Mouse (Mus musculus) gastrocnemius, adult 18-20 months (tissue): ENCODE results near the gene Adcy3. TPM values are rescaled to one million over a fixed set of nuclear protein-coding genes. Genes with fewer than 3 reads are reported as not detected.

Experiments used
- DNase-seq: peaks from one replicate; pipeline ENCODE4 v3.0.0; 2021; ENCODE audit warnings: low spot score
- long read RNA-seq, 2 experiments: library from polyadenylated mRNA; stranded (forward); transcript quantifications; one replicate each; pipeline ENCODE4 v2.0.0; 2021
- total RNA-seq, 2 experiments: library from RNA; stranded (reverse); gene quantifications; 2 replicates each; pipeline ENCODE4 v1.2.3; 2021

The Adcy3 gene
- total RNA-seq = 1 to 10 TPM; 1.2 to 1.6 TPM
- long read RNA-seq, experiment 1, full-length matches to known transcripts = 1 of 2 reads
- long read RNA-seq, experiment 1, partial matches to known transcripts = 0 of 2 reads
- long read RNA-seq, experiment 1, other reads (novel, unspliced or antisense) = 1 of 2 reads
- long read RNA-seq, experiment 2, partial matches to known transcripts = 1 of 1 reads
- long read RNA-seq, experiment 2, other reads (novel, unspliced or antisense) = 0 of 1 reads

DNA sequence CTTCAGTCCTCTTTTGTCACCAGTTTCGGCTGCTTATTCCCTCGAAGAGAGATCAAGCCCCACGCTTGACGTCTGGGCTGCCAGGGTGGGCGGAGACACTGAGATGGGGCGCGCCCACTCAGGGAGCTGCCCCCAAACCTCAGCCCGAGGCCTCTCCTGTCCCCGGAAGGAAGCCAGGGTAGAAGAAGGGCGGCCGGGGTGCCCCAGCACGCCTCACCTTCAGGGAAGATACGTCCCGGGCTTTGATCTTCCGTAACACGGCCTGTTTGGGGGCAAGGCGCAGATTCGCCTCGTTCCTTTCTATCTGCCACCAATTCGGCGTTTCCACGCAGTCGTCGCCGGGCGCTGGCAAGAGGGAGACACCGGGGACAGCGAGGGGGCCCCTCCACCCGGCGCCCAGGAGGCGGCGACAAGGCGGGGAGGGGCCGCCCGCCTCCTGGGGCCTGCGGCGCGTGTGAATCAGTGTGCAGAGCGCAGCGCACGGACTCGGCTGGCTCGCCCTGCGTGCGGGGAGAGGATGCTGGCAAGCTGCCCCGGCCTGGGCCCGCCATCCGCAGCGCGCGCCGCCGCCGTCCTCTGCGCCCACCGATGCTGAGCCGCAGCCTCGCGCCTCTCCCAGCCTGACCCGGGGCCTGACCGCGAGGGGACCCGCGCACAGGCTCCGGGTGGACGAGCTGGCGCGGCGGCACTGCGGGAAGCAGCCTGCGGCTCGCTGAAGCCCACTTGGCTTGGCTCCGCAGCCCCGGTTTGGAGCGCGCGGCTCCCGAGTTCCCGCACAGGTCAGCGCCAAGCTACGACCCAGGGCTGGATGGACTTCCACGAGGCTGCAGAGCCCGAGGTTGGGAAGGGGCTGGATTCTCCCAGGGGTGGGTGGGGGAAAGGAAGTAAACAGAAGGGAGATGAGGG, at the start of gene Adcy3:
Gene Adcy3 (plus strand): TSS at position 163 of the 906 bp plus-strand sequence.
- peak; percentile 38 for DNase-seq

DNA sequence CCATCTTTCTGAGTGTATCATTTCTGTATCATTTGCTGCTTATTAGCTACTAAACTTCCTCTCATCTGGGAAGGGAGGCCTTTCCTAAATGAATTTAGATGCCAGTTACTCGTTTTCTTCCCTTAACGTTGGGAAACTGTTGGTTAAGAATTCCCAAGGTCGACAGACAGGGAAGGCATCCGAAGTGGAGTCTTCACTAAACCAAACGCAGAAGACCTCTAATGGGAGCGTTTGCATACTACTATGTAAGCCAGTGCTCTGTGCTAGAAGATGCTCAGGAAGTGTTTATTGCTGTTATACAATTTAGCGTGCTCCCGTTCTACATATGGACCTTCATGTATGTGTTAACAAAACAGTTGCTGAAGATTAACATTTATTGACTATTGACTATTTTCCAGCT, 49.5 kb upstream of the Adcy3 start:
- no peak for DNase-seq

DNA sequence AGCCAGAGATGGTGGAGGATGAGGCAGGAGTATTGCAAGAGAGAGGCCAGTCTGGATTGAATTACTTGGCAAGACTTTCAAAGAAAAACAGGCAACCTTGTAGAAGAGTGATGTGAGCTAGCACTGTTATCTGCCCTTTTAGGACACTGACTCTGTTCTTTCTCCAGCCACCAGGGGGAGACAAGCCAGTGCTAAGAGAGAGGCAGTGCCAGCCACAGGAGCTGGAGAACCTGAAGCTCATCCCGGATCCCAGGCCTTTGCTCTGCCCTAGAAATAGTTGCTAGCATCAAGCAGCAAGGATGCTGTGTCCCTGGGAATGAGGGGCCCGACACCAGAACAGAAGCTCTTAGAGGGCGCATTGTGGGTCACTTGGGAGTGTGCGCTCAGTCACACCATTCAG, 25.5 kb upstream of the Adcy3 start:
- peak; percentile 71 for DNase-seq

DNA sequence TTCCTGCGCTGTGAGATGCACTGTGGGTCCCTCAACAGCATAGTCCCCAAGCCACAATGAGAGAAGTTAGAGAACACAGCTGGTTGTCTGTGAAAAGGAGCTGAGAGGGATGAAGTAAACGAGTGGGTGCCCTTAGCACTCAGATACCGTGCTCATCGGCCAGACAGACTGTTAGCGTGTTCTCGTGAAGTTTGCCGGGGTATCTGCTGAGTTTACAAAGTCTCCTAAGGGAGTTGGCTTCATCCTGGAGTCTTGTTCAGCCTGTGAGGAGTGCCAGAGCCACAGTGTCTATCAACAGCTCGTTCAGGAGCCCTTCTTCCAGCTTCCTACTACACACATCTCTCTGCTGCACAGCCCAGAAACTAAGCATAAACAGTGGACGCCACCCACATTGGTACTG, 16.8 kb upstream of the Adcy3 start:
- no peak for DNase-seq

DNA sequence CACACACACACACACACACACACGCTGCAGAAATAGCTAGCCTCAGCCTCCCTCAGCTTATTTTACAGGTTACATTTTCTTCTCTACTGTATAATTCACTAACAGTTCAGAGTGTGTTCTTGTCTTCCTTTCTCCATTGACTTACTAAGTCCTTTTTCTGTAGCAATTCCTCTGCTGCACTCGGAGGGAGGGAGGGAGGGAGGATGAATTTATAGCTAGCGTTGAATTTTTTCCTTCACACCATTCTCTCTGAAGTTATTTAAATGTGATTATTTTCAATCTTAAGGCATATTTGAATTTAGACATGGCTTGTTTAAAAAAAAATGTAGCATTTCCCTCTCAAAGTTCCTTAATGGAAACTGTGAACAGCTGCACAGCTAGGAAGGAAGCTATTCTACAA, 15.8 kb upstream of the Adcy3 start:
- no peak for DNase-seq

DNA sequence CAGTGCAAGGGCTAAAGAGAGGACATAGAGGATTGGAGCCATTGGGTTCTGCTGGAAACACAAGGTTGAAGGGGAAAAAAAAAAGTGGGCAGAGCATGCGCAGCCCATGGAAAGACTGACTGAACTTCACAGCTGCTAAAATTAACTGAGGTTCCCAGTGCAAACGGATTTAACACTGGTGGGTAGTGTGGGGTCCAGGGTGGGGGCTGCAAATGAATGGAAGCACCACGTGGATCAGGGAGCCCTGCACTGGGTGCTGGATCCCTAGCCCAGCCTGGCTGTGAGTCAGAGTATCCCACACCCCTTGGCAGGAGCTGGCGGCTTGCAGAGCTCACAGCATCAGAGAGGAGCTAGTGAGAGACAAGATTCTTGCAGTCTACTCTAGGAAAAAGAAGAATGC, 15.3 kb upstream of the Adcy3 start:
- no peak for DNase-seq

DNA sequence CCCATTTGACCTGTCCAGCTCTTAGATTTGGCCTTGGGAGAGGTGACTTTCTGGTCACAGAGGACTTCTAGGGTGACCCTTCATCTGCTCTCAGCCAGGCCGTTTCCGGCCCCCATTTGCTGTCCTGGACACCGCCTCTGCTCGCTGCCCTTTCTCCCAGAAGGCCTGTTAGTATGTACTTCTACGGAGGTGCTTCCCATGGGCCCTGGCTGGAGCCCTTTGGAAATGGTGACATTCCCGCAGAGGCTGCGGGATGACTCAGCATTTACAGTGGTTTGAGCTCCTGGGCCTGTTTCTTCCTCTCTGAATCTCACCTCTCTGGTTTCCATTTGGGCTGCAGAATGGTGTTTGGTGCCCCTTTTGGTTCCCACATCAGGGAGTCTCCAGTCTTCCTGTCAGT, 5.6 kb upstream of the Adcy3 start:
- no peak for DNase-seq

DNA sequence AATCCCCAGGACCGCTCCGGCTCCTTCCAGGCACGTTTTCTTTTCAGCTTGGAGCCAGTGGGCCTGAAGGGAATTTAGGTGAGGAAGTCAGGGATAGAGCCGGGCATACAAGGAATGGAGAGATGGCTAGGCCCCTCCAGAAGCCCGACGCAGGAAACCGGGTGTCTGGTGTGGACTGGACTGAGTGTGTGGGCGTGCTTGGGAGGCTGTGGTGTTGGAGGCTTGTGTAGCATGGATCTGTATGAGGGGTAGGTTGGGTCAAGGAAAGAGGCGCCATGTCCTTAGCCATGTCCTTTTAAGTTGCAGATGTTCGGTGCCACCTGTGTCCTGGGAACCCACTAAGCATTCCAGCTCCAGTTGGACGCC, 927 bp downstream of the Adcy3 start:
- no peak for DNase-seq

DNA sequence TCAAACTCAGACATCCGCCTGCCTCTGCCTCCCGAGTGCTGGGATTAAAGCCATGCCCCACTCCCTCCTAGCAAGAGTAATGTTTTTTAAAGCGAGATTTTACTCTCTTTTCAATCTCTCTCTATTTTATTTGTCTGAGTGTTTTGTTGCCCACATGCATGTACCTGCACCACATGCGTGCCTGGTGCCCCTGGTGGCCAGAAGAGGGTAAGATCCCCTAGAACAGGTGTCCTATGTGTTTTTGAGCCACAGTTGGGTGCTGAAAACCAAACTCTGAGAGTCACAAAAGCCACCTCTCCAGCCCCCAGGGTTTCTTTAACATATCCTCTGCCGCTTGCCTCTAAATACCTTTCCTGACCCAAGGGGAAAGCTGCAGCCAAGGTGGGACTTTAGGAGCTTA, 10.3 kb downstream of the Adcy3 start:
- DNase-seq = no peak

DNA sequence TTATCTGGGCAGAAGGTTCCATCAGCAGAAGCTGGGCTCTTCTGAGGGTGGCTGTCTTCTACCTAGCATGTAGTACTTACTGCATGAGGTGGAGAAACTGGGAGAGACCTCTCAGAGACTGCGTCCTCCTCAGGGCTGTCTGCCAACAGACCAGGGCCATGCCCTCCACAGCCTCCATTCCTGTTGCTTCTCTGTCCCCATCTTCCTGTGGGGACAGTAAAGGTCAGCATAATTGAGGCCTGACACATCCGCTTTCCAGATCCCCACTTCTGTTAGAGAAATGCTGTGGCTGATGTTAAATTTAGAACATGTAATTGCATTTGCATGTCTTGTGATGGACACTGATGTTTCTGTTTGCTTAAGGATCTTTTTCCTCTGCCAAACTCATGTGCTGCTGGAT, 18.0 kb downstream of the Adcy3 start:
- DNase-seq = no peak

DNA sequence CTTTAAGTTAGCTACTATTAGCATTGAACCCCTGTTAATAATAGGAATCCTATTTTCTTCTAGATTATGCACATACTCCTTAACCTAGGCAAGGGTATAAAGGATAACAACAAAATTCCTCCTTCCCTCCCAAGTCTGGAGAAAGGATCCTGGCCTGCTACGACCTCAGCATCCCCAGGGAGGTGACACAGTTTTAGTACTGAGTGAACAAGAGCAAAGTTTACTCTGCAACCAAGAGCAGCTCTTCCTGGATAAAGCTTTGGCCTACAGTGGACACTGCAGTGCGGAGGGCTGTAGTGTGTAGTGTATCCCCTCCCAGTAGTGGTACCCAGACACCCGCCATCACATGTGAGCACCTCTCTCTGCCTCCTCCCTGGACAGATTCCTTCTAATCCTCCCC, 19.1 kb downstream of the Adcy3 start:
- DNase-seq = peak; percentile 62

DNA sequence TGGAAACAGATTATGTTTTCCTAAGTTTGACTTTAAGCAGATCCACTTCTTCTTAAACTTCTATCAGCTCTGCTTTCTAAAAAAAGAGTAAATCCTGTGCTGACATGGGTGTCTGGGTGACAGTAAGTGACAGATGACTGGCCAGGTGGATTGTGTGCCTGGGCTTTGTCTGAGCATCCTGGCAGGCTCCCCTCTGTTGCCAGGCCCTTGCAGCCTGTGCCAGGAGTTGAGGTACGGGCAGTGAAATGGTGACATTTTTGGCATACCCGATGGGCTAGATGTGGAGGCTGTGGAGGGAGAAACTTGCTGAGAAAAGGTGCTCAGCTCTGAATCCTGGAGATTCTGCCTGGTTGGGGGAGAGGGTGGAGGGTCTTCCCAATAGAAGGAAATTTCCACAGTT, 24.6 kb downstream of the Adcy3 start:
- no peak for DNase-seq

DNA sequence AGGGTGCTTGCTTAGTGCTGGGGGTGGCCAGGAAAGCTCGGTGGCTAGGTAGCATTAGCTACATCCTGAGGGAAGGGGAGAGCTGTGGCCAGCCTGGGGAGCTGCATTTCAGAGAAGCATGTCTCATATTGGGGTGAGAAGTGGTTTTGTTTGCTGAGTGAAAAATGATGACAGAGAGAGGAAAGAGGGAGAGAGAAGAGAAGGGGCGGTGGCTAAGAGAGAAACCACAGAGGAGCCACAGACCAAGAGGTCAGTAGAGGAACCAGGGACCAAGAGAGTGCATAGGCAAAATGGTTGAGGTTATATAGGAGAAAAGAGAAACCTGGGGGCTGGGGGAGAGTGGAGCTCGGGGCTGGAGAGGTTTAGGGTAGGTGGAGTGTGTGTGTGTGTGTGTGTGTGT, 25.3 kb downstream of the Adcy3 start:
- no peak for DNase-seq

DNA sequence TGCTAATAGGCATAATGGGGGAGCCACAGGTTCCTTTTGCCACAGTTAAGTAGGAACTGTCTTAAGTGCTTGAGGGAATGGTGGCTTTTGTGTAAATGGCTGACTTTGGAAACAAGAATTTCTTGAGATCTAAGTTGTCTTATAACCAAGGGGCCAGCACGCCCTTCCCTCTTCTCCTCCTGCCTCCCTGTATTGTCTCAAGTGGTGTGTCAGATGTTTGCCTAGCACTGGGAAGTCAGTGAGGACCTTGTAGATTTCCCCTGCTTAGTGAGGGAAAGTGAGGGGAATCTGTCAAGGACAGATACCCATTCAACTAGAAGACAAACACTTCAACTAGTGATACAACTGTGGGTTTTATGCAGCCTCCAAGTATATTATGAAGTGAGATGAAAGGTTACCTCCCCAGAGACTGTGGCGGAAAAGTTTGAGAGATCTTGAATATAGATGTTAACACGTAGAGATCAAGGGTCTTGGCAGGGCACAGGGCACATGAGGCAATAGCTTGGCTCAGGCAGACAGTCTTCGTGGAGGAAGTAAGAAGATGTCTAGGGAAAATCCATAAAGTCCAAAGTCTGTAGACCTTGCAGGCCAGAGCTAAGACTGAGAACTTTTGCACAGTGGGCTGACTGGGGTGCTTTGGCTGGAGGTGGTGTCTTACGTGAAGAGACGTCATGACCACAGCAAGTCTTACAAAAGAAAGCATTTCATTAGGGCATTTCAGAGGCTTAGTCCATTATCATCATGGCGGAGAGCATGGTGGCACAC, 26.1 kb downstream of the Adcy3 start:
- no peak for DNase-seq

DNA sequence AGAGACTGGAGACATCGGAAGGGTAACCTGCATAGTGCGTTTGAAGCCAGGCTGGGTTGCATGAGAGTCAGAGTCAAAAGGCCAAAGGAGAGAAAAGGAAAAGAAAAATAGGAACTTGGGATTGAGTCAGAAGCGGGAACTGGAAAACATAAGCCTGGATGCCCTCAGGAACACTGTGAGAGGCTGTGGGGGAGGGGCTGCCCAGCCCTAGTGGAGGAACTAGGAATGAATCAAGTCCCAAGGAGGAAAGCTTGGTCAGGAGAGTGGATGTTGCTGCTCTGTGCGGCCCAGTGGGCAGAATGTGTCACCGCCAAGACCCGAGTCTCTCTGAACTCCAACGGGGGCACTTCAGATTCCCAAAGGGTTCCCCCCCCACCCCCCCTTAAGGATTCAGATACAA, 27.4 kb downstream of the Adcy3 start:
- no peak for DNase-seq

DNA sequence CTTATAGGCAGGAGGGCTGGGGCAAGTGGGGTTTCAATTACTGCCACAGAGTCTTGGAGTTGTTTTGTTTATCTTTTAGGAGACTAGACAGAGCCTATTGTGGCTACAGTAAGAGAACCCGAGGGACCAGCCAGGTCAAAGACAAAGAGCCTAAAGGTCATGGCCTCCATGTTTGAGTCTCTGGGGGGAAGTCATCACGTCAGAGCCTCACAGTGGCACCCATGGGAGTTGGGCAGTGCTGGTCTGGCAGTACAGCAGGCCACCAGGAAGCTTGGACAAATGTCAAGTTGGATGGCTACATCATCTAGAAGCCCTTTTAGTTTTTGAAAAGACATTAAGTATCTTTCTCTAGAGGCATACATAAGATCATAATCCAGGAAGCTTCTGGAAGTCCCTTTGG, 30.0 kb downstream of the Adcy3 start:
- DNase-seq = no peak

DNA sequence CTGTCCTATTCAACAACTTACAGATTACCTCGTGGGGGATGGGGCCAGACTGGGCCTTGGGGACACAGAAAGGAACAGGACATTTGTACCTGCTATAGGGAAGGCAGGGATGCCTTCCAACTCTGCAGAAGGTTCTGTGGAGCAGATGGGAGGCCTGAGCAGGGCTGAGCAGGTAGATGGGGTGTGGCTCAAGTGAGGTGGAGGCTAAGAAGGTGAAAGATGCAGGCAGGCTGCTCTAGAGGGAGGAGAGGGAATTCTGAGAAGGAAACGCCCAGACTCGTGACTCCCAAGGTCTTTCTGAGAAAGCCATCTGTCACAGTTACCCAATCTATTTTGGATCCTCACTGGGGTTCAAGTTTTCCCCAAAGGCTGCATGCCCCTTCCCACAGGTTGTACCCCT, 34.1 kb downstream of the Adcy3 start:
- DNase-seq = no peak

DNA sequence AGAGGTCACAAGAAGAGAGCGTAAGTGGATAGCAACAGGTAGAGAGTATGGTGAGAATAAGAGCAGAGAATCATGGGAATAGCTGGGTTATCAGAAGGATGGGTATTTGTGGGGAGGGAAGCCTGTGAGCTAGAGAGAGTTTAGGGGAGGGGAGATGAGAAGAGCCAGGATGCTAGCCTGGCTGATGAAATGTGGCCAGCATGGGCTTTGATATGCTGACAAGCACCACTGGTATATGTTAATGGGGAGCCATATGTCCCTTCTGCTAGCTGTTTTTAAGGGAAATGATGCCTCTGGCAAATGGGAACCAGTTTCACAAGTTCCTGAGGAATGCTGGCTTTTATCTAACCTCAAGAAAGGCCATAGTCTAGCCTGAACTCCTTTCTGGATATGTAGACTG, 36.2 kb downstream of the Adcy3 start:
- no peak for DNase-seq

DNA sequence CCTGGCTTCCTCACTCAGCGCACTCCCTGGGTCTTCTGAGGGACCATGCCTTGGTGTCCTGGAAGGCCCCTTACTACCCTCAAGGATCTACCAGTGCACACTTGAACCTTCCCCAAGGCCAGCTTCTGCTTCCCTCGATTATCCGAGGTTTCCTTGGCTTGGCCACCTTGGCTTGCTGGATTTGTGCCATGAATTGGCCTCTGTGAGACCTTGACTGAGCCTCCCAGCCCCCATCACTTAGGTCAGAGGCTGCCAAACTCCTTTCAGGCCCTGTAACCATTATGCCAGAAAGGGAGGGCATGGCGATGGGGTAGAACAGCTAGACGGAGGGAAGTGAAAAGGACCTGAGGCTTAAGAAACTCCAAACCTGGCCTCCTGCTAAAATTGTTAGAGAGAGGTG, 36.7 kb downstream of the Adcy3 start:
- DNase-seq = no peak

DNA sequence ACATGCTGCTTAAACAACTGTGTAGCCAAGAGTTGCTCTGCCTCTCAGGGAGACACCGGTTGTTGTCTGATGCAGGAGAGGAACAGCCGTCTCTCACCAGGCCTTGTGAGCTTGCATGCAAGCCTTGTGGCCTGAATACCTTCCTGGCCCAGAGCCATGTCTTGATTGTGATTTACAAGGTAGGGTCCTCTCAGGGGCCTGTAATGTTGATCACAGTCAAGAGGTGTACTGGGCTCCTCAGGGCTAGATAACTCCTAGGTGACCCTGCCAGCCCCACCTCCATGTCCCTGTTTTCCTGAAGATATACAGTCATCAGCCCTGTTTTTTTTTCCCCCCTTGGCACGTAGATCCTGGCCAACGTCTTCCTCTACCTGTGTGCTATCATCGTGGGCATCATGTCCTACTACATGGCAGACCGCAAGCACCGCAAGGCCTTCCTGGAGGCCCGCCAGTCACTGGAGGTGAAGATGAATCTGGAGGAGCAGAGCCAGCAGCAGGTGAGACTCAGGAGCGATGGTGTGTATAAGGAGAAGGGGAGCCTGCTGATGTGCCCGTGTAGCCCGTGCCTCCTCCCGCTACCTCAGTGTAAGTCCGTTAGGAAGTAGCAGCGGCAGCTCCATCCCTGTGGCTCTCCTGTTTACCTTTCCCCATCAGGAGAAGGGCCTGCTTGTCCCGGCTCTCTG, 40.3 kb downstream of the Adcy3 start:
- DNase-seq = no peak

DNA sequence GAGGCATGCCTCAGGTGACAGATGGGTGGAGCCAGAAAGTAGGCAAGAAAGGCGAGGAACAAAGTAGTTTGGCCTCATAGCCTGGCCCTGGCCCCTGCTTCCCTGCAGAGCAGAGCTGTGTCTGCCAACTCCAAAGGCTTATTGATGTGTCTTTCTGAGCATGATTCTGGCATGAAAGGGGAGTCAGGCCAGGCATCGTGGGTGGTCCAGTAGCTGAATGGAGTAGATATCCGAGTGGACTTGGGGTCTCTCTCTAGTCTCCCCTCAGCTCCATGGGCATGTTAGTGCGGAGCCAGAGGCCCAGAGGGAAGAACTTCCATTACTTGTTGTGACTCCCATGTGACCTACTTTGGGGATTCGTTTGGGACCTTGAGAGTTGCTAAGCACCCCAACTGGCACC, 45.9 kb downstream of the Adcy3 start:
- DNase-seq = no peak

DNA sequence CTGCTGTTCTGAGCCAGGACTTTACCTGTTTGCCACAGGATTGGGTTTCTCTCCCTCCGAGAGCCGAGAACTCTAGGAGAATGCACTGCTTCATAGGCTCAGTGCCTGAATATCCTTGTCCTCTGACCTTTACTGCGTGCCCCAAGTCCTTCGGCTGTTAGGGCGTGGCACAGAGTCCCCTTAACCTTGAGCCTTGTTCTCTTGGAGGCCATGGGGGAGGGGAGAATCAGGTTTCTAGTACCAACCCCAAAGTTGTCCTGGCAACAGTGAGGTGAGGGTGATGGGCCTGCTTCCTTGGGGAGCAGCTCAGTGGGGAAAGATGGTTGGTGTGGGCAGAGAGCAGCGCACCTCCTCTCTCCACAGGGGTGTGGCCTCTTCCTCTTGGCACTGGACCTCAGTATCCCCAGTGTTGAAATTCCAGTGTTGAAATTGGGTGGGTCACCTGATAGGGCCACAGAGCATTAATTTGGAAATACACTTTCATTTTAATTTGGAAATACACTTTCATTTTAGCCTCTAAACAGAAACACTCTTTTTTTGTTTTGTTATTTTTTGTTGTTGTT, 46.8 kb downstream of the Adcy3 start:
- no peak for DNase-seq
